Mouse (Mus musculus) hindbrain, embryonic 12.5 days (tissue): Measurements from ENCODE around the gene Slc5a4b. TPM values are rescaled to one million over a fixed set of nuclear protein-coding genes. Genes with fewer than 3 reads are reported as not detected.

Source experiments
- ATAC-seq: fragments of 200-750 bp; cut with Nextera tagmentation; 2 replicates; pipeline ENCODE4 v1.8.0; 2017; ENCODE audit warnings: moderate TSS enrichment; ENCODE audit not compliant: low FRiP score
- H3K27ac ChIP-seq: fragments of 300-500 bp; sonication (generic); 2 replicates; pipeline ENCODE4 v1.5.1; 2016; ENCODE audit warnings: mild to moderate bottlenecking
- H3K27me3 ChIP-seq: fragments of 300-500 bp; sonication (generic); 2 replicates; pipeline ENCODE4 v1.6.1; 2016; ENCODE audit warnings: mild to moderate bottlenecking
- H3K36me3 ChIP-seq: fragments of 300-500 bp; sonication (generic); 2 replicates; pipeline ENCODE4 v1.6.1; 2016; ENCODE audit warnings: mild to moderate bottlenecking
- H3K4me1 ChIP-seq: fragments of 300-500 bp; sonication (generic); 2 replicates; pipeline ENCODE4 v1.6.1; 2016
- H3K4me2 ChIP-seq: fragments of 300-500 bp; sonication (generic); replicated peaks from 2 replicates; pipeline ENCODE4 v1.6.1; 2016; ENCODE audit warnings: mild to moderate bottlenecking
- H3K4me3 ChIP-seq: fragments of 300-500 bp; sonication (generic); 2 replicates; pipeline ENCODE4 v1.5.1; 2016; ENCODE audit warnings: mild to moderate bottlenecking
- H3K9ac ChIP-seq: fragments of 300-500 bp; sonication (generic); 2 replicates; pipeline ENCODE4 v1.6.1; 2016; ENCODE audit warnings: mild to moderate bottlenecking, moderate library complexity
- H3K9me3 ChIP-seq: fragments of 300-500 bp; sonication (generic); replicated peaks from 2 replicates; pipeline ENCODE4 v1.6.1; 2016; ENCODE audit warnings: mild to moderate bottlenecking
- WGBS: fragments of 180-500 bp; shearing (Covaris S2); methylation state at CpG from one replicate; pipeline ENCODE4 v1.1.7; 2016; 5-methylcytosine and 5-hydroxymethylcytosine counted together
- polyA plus RNA-seq: library from polyadenylated mRNA; unstranded; fragments of >200 nt; fragmentation: Nextera tagmentation; extraction: Ambion mirVana; gene quantifications from 2 replicates; pipeline ENCODE4 v1.2.1, GENCODE M21; 2016

Gene Slc5a4b
- not detected in 2 replicates for polyA plus RNA-seq

GRCm38 (mm10) chr10:76110861-76111260 is at the start of gene Slc5a4b:
Gene Slc5a4b, minus strand, starts transcription at chr10:76110961.
- no peaks in the 10 kb centered on the region for H3K9me3 ChIP-seq
- no peak within 1 kb of the TSS for H3K4me3 ChIP-seq
- 90% methylated on average over 4 of the region's 4 CpGs for whole genome bisulfite sequencing
- H3K27me3 ChIP-seq = no peaks in the 10 kb centered on the region
- no peak within 1 kb of the TSS for H3K27ac ChIP-seq
- no peak for ATAC-seq
- H3K9ac ChIP-seq = no peak within 1 kb of the TSS
- H3K36me3 ChIP-seq = no peaks in the 10 kb centered on the region
- H3K4me2 ChIP-seq = no peak within 1 kb of the TSS
- no peaks in the 10 kb centered on the region for H3K4me1 ChIP-seq

GRCm38 (mm10) chr10:76158009-76158408 is 47.2 kb upstream of the Slc5a4b start:
- WGBS = 90% methylated on average over 1 of the region's 1 CpGs

GRCm38 (mm10) chr10:76157528-76157927 is 46.8 kb upstream of the Slc5a4b start:
- Histone ChIP-seq H3K9me3 (no peaks in the 10 kb centered on the region), H3K9ac (no peak overlapping the region), H3K4me2 (no peak overlapping the region), H3K27me3 (no peaks in the 10 kb centered on the region), H3K4me3 (no peak overlapping the region), H3K27ac (no peak overlapping the region), H3K36me3 (no peaks in the 10 kb centered on the region), H3K4me1 (no peaks in the 10 kb centered on the region)
- WGBS = 83% methylated on average over 5 of the region's 5 CpGs
- ATAC-seq = no peak

More at GRCm38 (mm10) chr10:76158009-76158408, 47.2 kb upstream of the Slc5a4b start:
- no peaks in the 10 kb centered on the region for H3K9me3 ChIP-seq
- H3K27ac ChIP-seq = no peak overlapping the region
- H3K36me3 ChIP-seq = no peaks in the 10 kb centered on the region
- H3K27me3 ChIP-seq = no peaks in the 10 kb centered on the region
- H3K4me3 ChIP-seq = no peak overlapping the region
- no peak overlapping the region for H3K4me2 ChIP-seq
- H3K4me1 ChIP-seq = no peaks in the 10 kb centered on the region
- no peak for ATAC-seq
- no peak overlapping the region for H3K9ac ChIP-seq

DNA sequence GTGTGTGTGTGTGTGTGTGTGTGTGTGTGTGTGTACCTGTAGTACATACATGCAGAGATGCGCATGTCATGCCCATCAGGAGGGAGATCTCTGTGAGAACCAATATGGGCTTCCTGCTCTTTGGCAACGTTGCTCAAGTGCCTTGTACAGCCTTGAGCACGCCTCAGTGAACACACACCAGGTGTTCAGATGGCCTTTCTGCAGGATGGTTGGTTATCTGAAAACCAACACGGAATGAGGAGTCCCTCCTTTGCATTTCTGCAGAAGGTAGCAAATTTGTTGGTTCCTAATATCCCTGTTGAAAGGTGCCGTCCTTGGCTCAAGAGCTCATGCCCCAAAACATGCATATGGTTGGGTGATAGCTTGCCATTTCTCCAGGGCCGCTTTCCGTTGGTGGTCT is 45.1 kb upstream of the Slc5a4b start:
- Histone ChIP-seq H3K4me3 (no peak overlapping the region), H3K27ac (no peak overlapping the region), H3K4me1 (no peaks in the 10 kb centered on the region), H3K36me3 (no peaks in the 10 kb centered on the region), H3K9me3 (no peaks in the 10 kb centered on the region), H3K4me2 (no peak overlapping the region), H3K27me3 (no peaks in the 10 kb centered on the region), H3K9ac (no peak overlapping the region)
- no peak for ATAC-seq
- WGBS = 88% methylated on average over 7 of the region's 7 CpGs

DNA sequence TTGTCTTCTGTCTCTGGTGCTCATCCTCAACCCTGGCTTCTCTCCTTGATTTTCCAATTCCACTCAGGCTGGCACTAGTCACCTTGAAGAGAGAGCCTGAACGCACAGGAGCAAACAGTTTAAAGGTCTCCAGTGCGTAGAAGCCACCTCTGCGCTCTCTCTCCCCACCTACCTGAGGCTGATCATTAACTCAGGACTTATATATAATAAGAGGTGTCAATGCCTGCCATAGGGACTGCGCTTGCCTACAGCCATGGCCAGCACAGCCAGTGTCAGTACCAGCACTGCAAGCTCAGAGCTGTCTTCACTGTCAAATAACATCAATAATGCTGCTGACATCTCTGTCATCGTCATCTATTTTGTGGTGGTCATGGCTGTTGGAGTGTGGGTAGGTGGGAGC is 36.5 kb upstream of the Slc5a4b start, which contains the start of gene Slc5a4a:
Slc5a4a (plus strand) TSS at position 174 of the 400 bp plus-strand sequence.
- H3K4me1 ChIP-seq = no peaks in the 10 kb centered on the region
- no peaks in the 10 kb centered on the region for H3K36me3 ChIP-seq
- no peaks in the 10 kb centered on the region for H3K9me3 ChIP-seq
- H3K9ac ChIP-seq = no peak within 1 kb of the TSS
- 93% methylated on average over 5 of the region's 5 CpGs for WGBS
- no peak for ATAC-seq
- no peak within 1 kb of the TSS for H3K4me2 ChIP-seq
- no peak within 1 kb of the TSS for H3K4me3 ChIP-seq
- no peak within 1 kb of the TSS for H3K27ac ChIP-seq
- no peaks in the 10 kb centered on the region for H3K27me3 ChIP-seq

DNA sequence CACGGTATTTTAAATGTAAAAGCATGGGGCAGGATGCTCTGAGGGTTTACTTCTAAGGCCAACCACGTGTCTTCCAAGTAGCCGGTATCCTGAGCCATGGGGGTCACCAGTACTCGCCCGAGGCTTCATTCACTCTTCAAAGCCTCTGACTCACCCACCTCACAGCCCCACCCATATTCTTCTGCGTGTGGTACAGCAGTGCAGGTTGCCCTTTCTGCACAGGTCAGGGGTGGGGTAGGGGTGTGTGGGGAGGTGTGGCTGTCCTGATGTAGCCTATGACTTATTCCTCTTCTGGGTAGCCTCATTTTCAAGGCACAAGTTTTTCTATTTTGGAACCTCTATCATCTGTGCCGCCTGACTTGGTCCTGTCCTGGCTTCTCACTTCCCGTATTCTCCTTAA is 36.1 kb upstream of the Slc5a4b start:
- H3K4me2 ChIP-seq = no peak overlapping the region
- H3K36me3 ChIP-seq = no peaks in the 10 kb centered on the region
- H3K4me3 ChIP-seq = no peak overlapping the region
- no peak for ATAC-seq
- H3K4me1 ChIP-seq = no peaks in the 10 kb centered on the region
- no peaks in the 10 kb centered on the region for H3K27me3 ChIP-seq
- H3K27ac ChIP-seq = no peak overlapping the region
- H3K9me3 ChIP-seq = no peaks in the 10 kb centered on the region
- no peak overlapping the region for H3K9ac ChIP-seq
- whole genome bisulfite sequencing = 73% methylated on average over 8 of the region's 8 CpGs

DNA sequence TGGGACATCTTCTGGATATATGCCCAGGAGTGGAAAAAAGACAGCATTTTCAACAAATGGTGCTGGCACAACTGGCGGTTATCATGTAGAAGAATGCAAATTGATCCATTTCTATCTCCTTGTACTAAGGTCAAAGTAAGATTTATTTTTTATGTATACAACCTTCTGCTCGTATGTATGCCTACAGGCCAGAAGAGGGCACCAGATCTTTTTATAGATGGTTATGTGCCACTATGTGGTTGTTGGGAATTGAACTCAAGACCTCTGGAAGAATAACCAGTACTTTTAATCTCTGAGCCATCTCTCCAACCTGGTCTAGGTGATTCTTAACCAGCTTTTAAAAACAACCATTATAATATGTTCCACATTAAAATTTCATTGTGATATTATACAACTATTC is 25.6 kb upstream of the Slc5a4b start:
- Histone ChIP-seq H3K4me3 (no peak overlapping the region), H3K4me1 (no peaks in the 10 kb centered on the region), H3K27me3 (no peaks in the 10 kb centered on the region), H3K9ac (no peak overlapping the region), H3K9me3 (no peaks in the 10 kb centered on the region), H3K27ac (no peak overlapping the region), H3K36me3 (no peaks in the 10 kb centered on the region), H3K4me2 (no peak overlapping the region)
- 77% methylated on average over 2 of the region's 2 CpGs for WGBS
- ATAC-seq = no peak

DNA sequence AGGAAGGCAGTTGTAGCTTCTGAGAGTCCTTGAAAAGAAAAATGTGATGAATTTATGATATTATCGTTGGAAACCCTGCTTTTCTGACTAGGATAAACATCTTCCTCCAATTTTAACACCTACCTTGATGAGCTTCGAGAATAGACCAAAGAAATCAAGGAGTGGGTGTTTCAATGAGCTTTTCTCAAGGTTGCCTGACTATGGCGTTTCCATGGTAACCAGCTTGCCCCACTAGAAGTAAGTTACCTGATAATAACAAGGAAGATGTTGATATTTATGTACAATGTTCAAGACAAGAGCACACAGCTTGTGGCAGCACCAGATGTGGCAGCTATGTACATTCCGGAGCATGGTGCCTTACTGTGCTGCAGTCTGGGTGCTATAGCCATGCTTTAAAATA is 21.7 kb upstream of the Slc5a4b start:
- H3K4me2 ChIP-seq = no peak overlapping the region
- 77% methylated on average over 4 of the region's 4 CpGs for WGBS
- H3K36me3 ChIP-seq = no peaks in the 10 kb centered on the region
- no peak overlapping the region for H3K4me3 ChIP-seq
- H3K27me3 ChIP-seq = no peaks in the 10 kb centered on the region
- H3K27ac ChIP-seq = no peak overlapping the region
- no peak overlapping the region for H3K9ac ChIP-seq
- H3K4me1 ChIP-seq = no peaks in the 10 kb centered on the region
- no peaks in the 10 kb centered on the region for H3K9me3 ChIP-seq
- no peak for ATAC-seq

DNA sequence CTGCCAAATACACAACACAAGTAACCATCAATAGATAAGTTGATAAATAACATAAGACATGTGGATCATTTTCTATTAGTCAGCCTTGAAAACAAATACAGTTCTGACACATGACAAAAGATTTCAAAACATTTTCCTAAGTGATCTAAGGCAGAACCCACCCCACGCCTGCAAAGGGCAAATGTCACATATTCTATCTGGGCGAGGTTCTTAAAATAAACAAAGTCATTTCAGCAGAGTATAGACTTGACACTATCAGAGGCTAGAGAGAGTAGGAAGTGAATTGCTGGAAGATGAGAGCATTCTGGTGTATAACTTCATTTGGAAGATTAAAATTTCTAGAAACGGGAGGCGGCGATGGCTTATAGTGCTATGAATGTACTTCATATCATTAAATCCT is 10.7 kb upstream of the Slc5a4b start:
- no peak for ATAC-seq
- Histone ChIP-seq H3K36me3 (no peaks in the 10 kb centered on the region), H3K4me3 (no peak overlapping the region), H3K9me3 (no peaks in the 10 kb centered on the region), H3K4me2 (no peak overlapping the region), H3K27ac (no peak overlapping the region), H3K9ac (no peak overlapping the region), H3K4me1 (no peaks in the 10 kb centered on the region), H3K27me3 (no peaks in the 10 kb centered on the region)
- 84% methylated on average over 5 of the region's 5 CpGs for WGBS

DNA sequence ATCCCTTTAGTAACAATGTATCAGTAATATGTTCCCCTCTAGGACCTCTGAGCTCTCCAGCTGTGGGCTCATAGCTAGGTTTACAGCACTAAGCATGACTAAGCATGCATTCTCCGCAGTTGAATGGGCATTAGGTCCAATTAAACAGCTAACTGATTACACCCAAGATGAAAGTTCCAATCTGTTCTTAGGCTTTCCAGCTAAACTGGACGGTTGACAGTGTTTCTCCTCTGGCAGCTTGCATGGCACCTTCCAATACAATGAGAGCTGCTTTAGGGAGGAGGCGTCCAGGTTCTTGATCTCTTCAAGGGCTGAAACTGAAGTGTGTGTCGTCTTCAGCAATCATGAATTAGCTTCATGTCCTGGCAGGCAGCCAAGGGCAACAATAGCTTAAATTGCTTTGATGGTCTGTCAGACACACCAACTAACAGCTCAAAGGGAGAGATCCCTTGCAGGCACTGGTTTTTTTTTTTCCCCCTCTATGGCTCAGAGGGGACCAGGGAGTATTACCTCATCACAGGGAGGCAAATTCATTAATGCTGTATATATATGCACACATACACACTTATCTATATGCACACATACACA is 9.5 kb upstream of the Slc5a4b start:
- H3K4me3 ChIP-seq = no peak overlapping the region
- H3K4me1 ChIP-seq = no peaks in the 10 kb centered on the region
- H3K9ac ChIP-seq = no peak overlapping the region
- ATAC-seq = no peak
- no peaks in the 10 kb centered on the region for H3K27me3 ChIP-seq
- no peak overlapping the region for H3K4me2 ChIP-seq
- H3K9me3 ChIP-seq = no peaks in the 10 kb centered on the region
- WGBS = 45% methylated on average over 4 of the region's 4 CpGs
- no peaks in the 10 kb centered on the region for H3K36me3 ChIP-seq
- no peak overlapping the region for H3K27ac ChIP-seq

- no peak for ATAC-seq
- 21% methylated on average over 1 of the region's 1 CpGs for WGBS
- Histone ChIP-seq H3K27ac (no peak overlapping the region), H3K36me3 (no peaks in the 10 kb centered on the region), H3K4me1 (no peaks in the 10 kb centered on the region), H3K9ac (no peak overlapping the region), H3K27me3 (no peaks in the 10 kb centered on the region), H3K4me3 (no peak overlapping the region), H3K9me3 (no peaks in the 10 kb centered on the region), H3K4me2 (no peak overlapping the region)
These were observed 8.0 kb upstream of the Slc5a4b start for GRCm38 (mm10) chr10:76118741-76119140.

GRCm38 (mm10) chr10:76117966-76118365 is 7.2 kb upstream of the Slc5a4b start:
- Histone ChIP-seq H3K9ac (no peak overlapping the region), H3K4me1 (no peaks in the 10 kb centered on the region), H3K9me3 (no peaks in the 10 kb centered on the region), H3K27ac (no peak overlapping the region), H3K27me3 (no peaks in the 10 kb centered on the region), H3K4me2 (no peak overlapping the region), H3K36me3 (no peaks in the 10 kb centered on the region), H3K4me3 (no peak overlapping the region)
- 29% methylated on average over 5 of the region's 5 CpGs for WGBS
- ATAC-seq = no peak

- Histone ChIP-seq H3K9ac (no peak overlapping the region), H3K36me3 (no peaks in the 10 kb centered on the region), H3K27me3 (no peaks in the 10 kb centered on the region), H3K4me2 (no peak overlapping the region), H3K4me3 (no peak overlapping the region), H3K9me3 (no peaks in the 10 kb centered on the region), H3K4me1 (no peaks in the 10 kb centered on the region), H3K27ac (no peak overlapping the region)
- 73% methylated on average over 9 of the region's 9 CpGs for WGBS
- no peak for ATAC-seq
These were observed 13.4 kb downstream of the Slc5a4b start for GRCm38 (mm10) chr10:76097368-76097767.
